ENCODE assay signal across 7 mouse cellular contexts in genomic region chr11:96776068-96776467, GRCm38 (mm10). TPM values are rescaled to one million over a fixed set of nuclear protein-coding genes. Genes with fewer than 3 reads are reported as not detected.
DNase-seq lines count a peak whose midpoint lies in the region; ATAC-seq and TF ChIP-seq lines count a peak whose summit lies in the region.

No protein-coding gene starts in this region.

- H3K9ac ChIP-seq in lung, embryonic 16.5 days (ENCODE audit: low read length) = no peak overlapping the region
- H3K9ac ChIP-seq in embryonic facial prominence, embryonic 14.5 days (ENCODE audit: low read depth, low read length) = peak overlapping the region; percentile 63; the same call in 1 of the 2 replicates
- no peak overlapping the region for H3K9ac ChIP-seq in intestine, postnatal 0 days (ENCODE audit: low read depth, low read length)

- peaks cover 7% of the 10 kb centered on the region; the same call in 1 of the 2 replicates for H3K4me1 ChIP-seq in lung, embryonic 16.5 days (replicated peaks; ENCODE audit: control insufficient read depth, insufficient read depth, low read length)
- peaks cover 9% of the 10 kb centered on the region; the same call in 1 of the 2 replicates for H3K4me1 ChIP-seq in embryonic facial prominence, embryonic 14.5 days (ENCODE audit: control insufficient read depth, insufficient read depth, low read length)
- peaks cover 2% of the 10 kb centered on the region; the same call in 1 of the 2 replicates for H3K4me1 ChIP-seq in intestine, postnatal 0 days (replicated peaks; ENCODE audit: control insufficient read depth, insufficient read depth, low read length)

- H3K27me3 ChIP-seq in lung, embryonic 16.5 days (ENCODE audit: control insufficient read depth, insufficient read depth, low read depth, low read length) = no peaks in the 10 kb centered on the region
- no peaks in the 10 kb centered on the region for H3K27me3 ChIP-seq in embryonic facial prominence, embryonic 14.5 days (replicated peaks; ENCODE audit: control insufficient read depth, insufficient read depth, low read length)
- no peaks in the 10 kb centered on the region for H3K27me3 ChIP-seq in intestine, postnatal 0 days (replicated peaks; ENCODE audit: control insufficient read depth, insufficient read depth, low read length)
- no peaks in the 10 kb centered on the region for H3K27me3 ChIP-seq in splenic B cell, adult 2 months (ENCODE audit: control insufficient read depth, insufficient read depth, low read length, poor library complexity, severe bottlenecking)

- ATAC-seq in lung, embryonic 16.5 days (ENCODE audit: low read depth) = no peak
- ATAC-seq in embryonic facial prominence, embryonic 14.5 days (ENCODE audit: low read depth) = no peak
- ATAC-seq in intestine, postnatal 0 days = no peak

- DNase-seq in lung, adult 18-20 months = no peak
- DNase-seq in embryonic facial prominence, embryonic 14.5 days (ENCODE audit: low spot score) = no peak
- DNase-seq in splenic B cell, adult 2 months (ENCODE audit: low read depth, low spot score) = peak; percentile 41
- no peak for DNase-seq in retina, postnatal 1 day
- no peak for DNase-seq in adrenal gland, adult 2 months

- H3K4me3 ChIP-seq in lung, embryonic 16.5 days (ENCODE audit: low read length) = no peak overlapping the region
- H3K4me3 ChIP-seq in embryonic facial prominence, embryonic 14.5 days (ENCODE audit: low read depth, low read length) = peak overlapping the region; percentile 64; the same call in 1 of the 2 replicates
- H3K4me3 ChIP-seq in intestine, postnatal 0 days (ENCODE audit: low read depth, low read length) = no peak overlapping the region

- peaks cover 11% of the 10 kb centered on the region for H3K36me3 ChIP-seq in lung, embryonic 16.5 days (ENCODE audit: control insufficient read depth, insufficient read depth, low read length)
- peaks cover 22% of the 10 kb centered on the region for H3K36me3 ChIP-seq in embryonic facial prominence, embryonic 14.5 days (ENCODE audit: control insufficient read depth, insufficient read depth, low read length)
- H3K36me3 ChIP-seq in intestine, postnatal 0 days (ENCODE audit: control insufficient read depth, insufficient read depth) = peaks cover 24% of the 10 kb centered on the region
- peaks cover 3% of the 10 kb centered on the region; the same call in 1 of the 2 replicates for H3K36me3 ChIP-seq in splenic B cell, adult 2 months (ENCODE audit: control insufficient read depth, insufficient read depth, low read length, poor library complexity, severe bottlenecking)

- no peaks in the 10 kb centered on the region for H3K9me3 ChIP-seq in lung, embryonic 16.5 days (ENCODE audit: control insufficient read depth, low read length)
- no peaks in the 10 kb centered on the region for H3K9me3 ChIP-seq in embryonic facial prominence, embryonic 14.5 days (ENCODE audit: control insufficient read depth, low read length)
- H3K9me3 ChIP-seq in intestine, postnatal 0 days (ENCODE audit: control insufficient read depth) = no peaks in the 10 kb centered on the region

- peak overlapping the region; percentile 74; the same call in 1 of the 2 replicates for H3K4me2 ChIP-seq in lung, embryonic 16.5 days (ENCODE audit: low read depth, low read length)
- H3K4me2 ChIP-seq in embryonic facial prominence, embryonic 14.5 days (ENCODE audit: low read depth, low read length) = peak overlapping the region; percentile 79
- H3K4me2 ChIP-seq in intestine, postnatal 0 days (replicated peaks; ENCODE audit: low read depth) = peak overlapping the region; percentile 86

- TF ChIP-seq CTCF in intestine, postnatal 0 days (IDR thresholded peaks at IDR 0.05; ENCODE audit: low read depth) = peak; percentile 54

- no peak overlapping the region for H3K27ac ChIP-seq in lung, embryonic 16.5 days (ENCODE audit: low read length)
- no peak overlapping the region for H3K27ac ChIP-seq in embryonic facial prominence, embryonic 14.5 days (replicated peaks; ENCODE audit: low read depth, low read length)
- H3K27ac ChIP-seq in intestine, postnatal 0 days (ENCODE audit: low read depth, low read length) = no peak overlapping the region; the same call in 1 of the 2 replicates

- 33% methylated on average over 3 of the region's 3 CpGs for WGBS in lung, embryonic 16.5 days
- WGBS in embryonic facial prominence, embryonic 14.5 days = 47% methylated on average over 3 of the region's 3 CpGs
- WGBS in intestine, postnatal 0 days = 50% methylated on average over 3 of the region's 3 CpGs

RNA-seq across cellular contexts. Expression of gene Snx11, which starts 1.3 kb away (rescaled TPM):
- 15.4 and 16.6 TPM in 2 replicates for polyA plus RNA-seq in lung, embryonic 16.5 days (2015; fragmentation: Nextera tagmentation; extraction: Ambion mirVana)
- 11.2 and 11.7 TPM in 2 replicates for polyA plus RNA-seq in embryonic facial prominence, embryonic 14.5 days (2014; fragmentation: Nextera tagmentation; extraction: Ambion mirVana)
- polyA plus RNA-seq in intestine, postnatal 0 days (2015; fragmentation: Nextera tagmentation; extraction: Ambion mirVana) = 12.0 and 15.0 TPM in 2 replicates
- total RNA-seq in adrenal gland, adult 2 months (2021) = 10 to 100 TPM; 22.7 to 31.2 TPM
- 12.4 and 12.6 TPM in 2 replicates for polyA plus RNA-seq in adrenal gland, adult 2 months (2012; rRNA removed)

RNA-seq across cellular contexts. Expression of gene Cbx1, which starts 12.9 kb away (rescaled TPM):
- polyA plus RNA-seq in lung, embryonic 16.5 days (2015; fragmentation: Nextera tagmentation; extraction: Ambion mirVana) = 100 and 102 TPM in 2 replicates
- polyA plus RNA-seq in embryonic facial prominence, embryonic 14.5 days (2014; fragmentation: Nextera tagmentation; extraction: Ambion mirVana) = 80.2 and 82.8 TPM in 2 replicates
- 39.3 and 41.6 TPM in 2 replicates for polyA plus RNA-seq in intestine, postnatal 0 days (2015; fragmentation: Nextera tagmentation; extraction: Ambion mirVana)
- 10 to 100 TPM; 65.7 to 72.8 TPM for total RNA-seq in adrenal gland, adult 2 months (2021)
- 40.0 and 58.2 TPM in 2 replicates for polyA plus RNA-seq in adrenal gland, adult 2 months (2012; rRNA removed)

RNA-seq across cellular contexts. Expression of gene Nfe2l1, which starts 53.7 kb away (rescaled TPM):
- polyA plus RNA-seq in lung, embryonic 16.5 days (2015; fragmentation: Nextera tagmentation; extraction: Ambion mirVana) = 68.2 and 68.8 TPM in 2 replicates
- polyA plus RNA-seq in embryonic facial prominence, embryonic 14.5 days (2014; fragmentation: Nextera tagmentation; extraction: Ambion mirVana) = 54.6 and 56.0 TPM in 2 replicates
- polyA plus RNA-seq in intestine, postnatal 0 days (2015; fragmentation: Nextera tagmentation; extraction: Ambion mirVana) = 31.6 and 35.0 TPM in 2 replicates
- total RNA-seq in adrenal gland, adult 2 months (2021) = 100 to 1,000 TPM; 497 to 817 TPM
- 504 and 806 TPM in 2 replicates for polyA plus RNA-seq in adrenal gland, adult 2 months (2012; rRNA removed)
